Mouse (Mus musculus): ENCODE data around the gene Tmem130.

DNA sequence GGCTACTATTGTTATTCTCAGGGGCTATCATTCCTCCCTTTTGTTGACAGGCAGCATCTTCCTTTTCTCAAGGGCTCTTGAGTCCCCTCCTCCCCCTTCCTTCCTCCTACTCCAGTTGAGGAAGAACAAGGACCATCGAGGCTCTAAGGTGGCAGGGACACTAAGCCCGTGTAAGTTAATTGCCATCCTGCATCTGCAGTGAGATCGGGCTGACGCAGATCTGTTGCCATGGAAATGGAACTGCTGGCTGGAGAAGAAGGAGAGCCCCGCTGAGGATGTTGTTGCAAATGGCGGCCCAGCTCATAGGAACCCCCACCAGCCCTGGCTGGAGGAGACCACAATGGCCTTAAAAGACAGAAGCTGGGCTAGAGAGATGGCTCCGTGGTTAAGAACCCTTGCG, 3.2 kb downstream of the Tmem130 start:
- no peak for TF ChIP-seq CTCF (IDR thresholded peaks at IDR 0.05; ENCODE audit: low read depth, low read length)
- TF ChIP-seq POLR2A (IDR thresholded peaks at IDR 0.05; ENCODE audit: borderline replicate concordance, low read depth, low read length), result no peak

All from bone marrow macrophage, adult 2 months (primary cell).